In the genomic region with DNA sequence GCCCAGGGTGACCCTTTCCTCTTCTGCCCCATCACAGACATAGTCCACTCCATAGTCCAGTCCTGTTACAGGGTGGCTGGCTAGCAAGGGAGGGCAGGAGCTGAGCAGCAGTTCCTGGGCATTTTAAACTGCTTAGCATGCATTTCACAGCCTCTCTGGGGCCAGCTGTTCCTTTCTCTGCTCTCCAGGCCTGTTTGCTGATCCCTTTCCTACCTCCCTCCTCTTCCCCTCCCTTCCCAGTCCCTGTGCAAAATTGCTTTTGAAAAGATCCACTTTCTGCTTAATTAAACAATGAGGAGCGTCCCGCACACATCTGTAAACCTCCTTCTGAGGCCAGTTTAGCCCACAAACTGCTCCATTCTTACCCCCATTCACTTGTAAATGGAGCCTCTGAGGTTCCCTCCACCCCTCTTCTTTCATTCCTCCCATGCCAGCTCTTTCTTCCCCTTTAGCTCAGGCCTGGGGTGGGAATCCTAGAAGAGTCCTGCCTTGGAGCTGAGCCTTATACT, we compare ENCODE assay signal across 12 mouse cellular contexts. TPM values are rescaled to one million over a fixed set of nuclear protein-coding genes. Genes with fewer than 3 reads are reported as not detected.
DNase-seq lines count a peak whose midpoint lies in the region; ATAC-seq and TF ChIP-seq lines count a peak whose summit lies in the region.
"Had no signal": no experiment of that assay in that cellular context is flagged by ENCODE, and none has a peak within 500 bp of the region (broad histone marks: within the 10 kb centered on the region; RNA-seq: fewer than 3 reads in every experiment).

No protein-coding gene starts in this region.

- H3K36me3 ChIP-seq in forebrain, embryonic 11.5 days (ENCODE audit: control insufficient read depth, insufficient read depth, low read length) = no peaks in the 10 kb centered on the region
- H3K36me3 ChIP-seq in forebrain, embryonic 16.5 days (ENCODE audit: control insufficient read depth, insufficient read depth) = no peaks in the 10 kb centered on the region
- H3K36me3 ChIP-seq in forebrain, embryonic 14.5 days (ENCODE audit: control insufficient read depth, insufficient read depth, low read length) = peaks cover 22% of the 10 kb centered on the region
- peaks cover 14% of the 10 kb centered on the region for H3K36me3 ChIP-seq in midbrain, embryonic 13.5 days
- H3K36me3 ChIP-seq in liver, postnatal 0 days (replicated peaks; ENCODE audit: insufficient read depth, low read length) = peaks cover 15% of the 10 kb centered on the region

- no peak for TF ChIP-seq CTCF in liver, postnatal 0 days (IDR thresholded peaks at IDR 0.05; ENCODE audit: low read depth)

- no peaks in the 10 kb centered on the region for H3K9me3 ChIP-seq in forebrain, embryonic 11.5 days (ENCODE audit: control insufficient read depth, low read length)
- H3K9me3 ChIP-seq in forebrain, embryonic 16.5 days (ENCODE audit: control insufficient read depth, low read length) = no peaks in the 10 kb centered on the region
- H3K9me3 ChIP-seq in forebrain, embryonic 14.5 days (replicated peaks; ENCODE audit: control insufficient read depth, low read length) = no peaks in the 10 kb centered on the region
- no peaks in the 10 kb centered on the region for H3K9me3 ChIP-seq in midbrain, embryonic 13.5 days
- no peaks in the 10 kb centered on the region for H3K9me3 ChIP-seq in liver, postnatal 0 days (ENCODE audit: low read length)
- H3K9me3 ChIP-seq: liver, embryonic 15.5 days had no signal

- H3K27me3 ChIP-seq in forebrain, embryonic 11.5 days (ENCODE audit: control insufficient read depth, insufficient read depth, low read length) = peaks cover 9% of the 10 kb centered on the region
- no peaks in the 10 kb centered on the region for H3K27me3 ChIP-seq in forebrain, embryonic 16.5 days (replicated peaks; ENCODE audit: control insufficient read depth, insufficient read depth, low read length)
- H3K27me3 ChIP-seq in forebrain, embryonic 14.5 days (replicated peaks; ENCODE audit: control insufficient read depth, insufficient read depth, low read length) = no peaks in the 10 kb centered on the region
- no peaks in the 10 kb centered on the region for H3K27me3 ChIP-seq in midbrain, embryonic 13.5 days
- H3K27me3 ChIP-seq in liver, postnatal 0 days (ENCODE audit: insufficient read depth, low read length) = no peaks in the 10 kb centered on the region
- H3K27me3 ChIP-seq: liver, embryonic 15.5 days; Patski had no signal

- DNase-seq in forebrain, embryonic 11.5 days (ENCODE audit: low spot score) = no peak
- DNase-seq in ES-CJ7 (ENCODE audit: low read depth, low spot score) = peak; percentile 97
- DNase-seq in forebrain, embryonic 14.5 days (ENCODE audit: low spot score) = peak; percentile 41
- DNase-seq in liver, postnatal 0 days = no peak
- no peak for DNase-seq in layer of hippocampus, postnatal 14 days (ENCODE audit: low spot score in 2 of 2)
- DNase-seq in cerebellum, postnatal 25 days = no peak
- DNase-seq: cerebellum, postnatal 36 days; heart, adult 11 months had no signal

- 17% methylated on average over 2 of the region's 2 CpGs for WGBS in forebrain, embryonic 11.5 days
- WGBS in forebrain, embryonic 16.5 days = 3% methylated on average over 2 of the region's 2 CpGs
- WGBS in forebrain, embryonic 14.5 days = 9% methylated on average over 2 of the region's 2 CpGs
- 8% methylated on average over 2 of the region's 2 CpGs for WGBS in midbrain, embryonic 13.5 days
- WGBS in liver, postnatal 0 days (ENCODE audit: insufficient replicate concordance) = 94% methylated on average over 2 of the region's 2 CpGs

- no peak overlapping the region; the same call in 1 of the 2 replicates for H3K9ac ChIP-seq in forebrain, embryonic 11.5 days (ENCODE audit: low read length)
- no peak overlapping the region for H3K9ac ChIP-seq in forebrain, embryonic 16.5 days (replicated peaks; ENCODE audit: low read depth, low read length)
- no peak overlapping the region for H3K9ac ChIP-seq in forebrain, embryonic 14.5 days (ENCODE audit: low read length)
- peak overlapping the region; percentile 33 for H3K9ac ChIP-seq in midbrain, embryonic 13.5 days (replicated peaks)
- H3K9ac ChIP-seq in liver, postnatal 0 days (replicated peaks) = no peak overlapping the region
- H3K9ac ChIP-seq: liver, embryonic 15.5 days had no signal

- no peak overlapping the region for H3K4me3 ChIP-seq in forebrain, embryonic 11.5 days (ENCODE audit: low read depth, low read length)
- H3K4me3 ChIP-seq in forebrain, embryonic 16.5 days (replicated peaks; ENCODE audit: low read length) = no peak overlapping the region
- H3K4me3 ChIP-seq in forebrain, embryonic 14.5 days (ENCODE audit: low read depth, low read length) = no peak overlapping the region
- H3K4me3 ChIP-seq in midbrain, embryonic 13.5 days (replicated peaks) = no peak overlapping the region
- no peak overlapping the region for H3K4me3 ChIP-seq in liver, postnatal 0 days (ENCODE audit: low read depth, low read length)
- H3K4me3 ChIP-seq: liver, embryonic 15.5 days had no signal

- H3K4me2 ChIP-seq in forebrain, embryonic 11.5 days (ENCODE audit: low read depth, low read length, severe bottlenecking) = peak overlapping the region; percentile 15; the same call in 1 of the 2 replicates
- H3K4me2 ChIP-seq in forebrain, embryonic 16.5 days (ENCODE audit: low read length) = no peak overlapping the region
- H3K4me2 ChIP-seq in forebrain, embryonic 14.5 days (ENCODE audit: low read length) = no peak overlapping the region
- peak overlapping the region; percentile 19 for H3K4me2 ChIP-seq in midbrain, embryonic 13.5 days (replicated peaks)
- no peak overlapping the region for H3K4me2 ChIP-seq in liver, postnatal 0 days (ENCODE audit: low read depth, low read length)
- H3K4me2 ChIP-seq: liver, embryonic 15.5 days had no signal

- peaks cover 10% of the 10 kb centered on the region; the same call in 1 of the 2 replicates for H3K4me1 ChIP-seq in forebrain, embryonic 11.5 days (replicated peaks; ENCODE audit: control insufficient read depth, insufficient read depth, low read length)
- peaks cover 3% of the 10 kb centered on the region; the same call in 1 of the 2 replicates for H3K4me1 ChIP-seq in forebrain, embryonic 16.5 days (replicated peaks; ENCODE audit: control insufficient read depth, insufficient read depth, low read length)
- peaks cover 3% of the 10 kb centered on the region; the same call in 1 of the 2 replicates for H3K4me1 ChIP-seq in forebrain, embryonic 14.5 days (ENCODE audit: control insufficient read depth, insufficient read depth, low read length)
- H3K4me1 ChIP-seq in midbrain, embryonic 13.5 days (replicated peaks) = peaks cover 48% of the 10 kb centered on the region
- no peaks in the 10 kb centered on the region for H3K4me1 ChIP-seq in liver, postnatal 0 days (ENCODE audit: insufficient read depth)
- H3K4me1 ChIP-seq: liver, embryonic 15.5 days had no signal

- H3K27ac ChIP-seq in forebrain, embryonic 11.5 days (ENCODE audit: low read depth, low read length) = no peak overlapping the region
- no peak overlapping the region for H3K27ac ChIP-seq in forebrain, embryonic 16.5 days (ENCODE audit: low read length)
- H3K27ac ChIP-seq in forebrain, embryonic 14.5 days (ENCODE audit: low read depth, low read length) = no peak overlapping the region
- H3K27ac ChIP-seq in midbrain, embryonic 13.5 days = peak overlapping the region; percentile 89
- H3K27ac ChIP-seq in liver, postnatal 0 days (ENCODE audit: low read depth) = no peak overlapping the region
- H3K27ac ChIP-seq: liver, embryonic 15.5 days had no signal

- TF ChIP-seq EP300 in liver, postnatal 0 days (IDR thresholded peaks at IDR 0.05; ENCODE audit: low read depth) = no peak

- ATAC-seq in forebrain, embryonic 11.5 days (replicated peaks; ENCODE audit: low FRiP score) = peak; percentile 58
- no peak for ATAC-seq in forebrain, embryonic 16.5 days
- ATAC-seq in forebrain, embryonic 14.5 days = 0 out of 2 replicates have a peak, but pooled peaks have one; percentile 29
- peak; percentile 51 for ATAC-seq in midbrain, embryonic 13.5 days
- ATAC-seq in liver, postnatal 0 days = no peak
- ATAC-seq: Patski had no signal

RNA-seq across cellular contexts. Expression of a gene that starts 15.6 kb away (rescaled TPM):
- polyA plus RNA-seq in forebrain, embryonic 11.5 days (2014; fragmentation: Nextera tagmentation; extraction: Ambion mirVana) = 18.1 and 19.2 TPM in 2 replicates
- 18.9 and 20.2 TPM in 2 replicates for polyA plus RNA-seq in forebrain, embryonic 16.5 days (2015; fragmentation: Nextera tagmentation; extraction: Ambion mirVana)
- polyA plus RNA-seq in forebrain, embryonic 14.5 days (2014; fragmentation: Nextera tagmentation; extraction: Ambion mirVana) = 20.7 and 21.0 TPM in 2 replicates
- polyA plus RNA-seq in midbrain, embryonic 13.5 days (2015; fragmentation: Nextera tagmentation; extraction: Ambion mirVana) = 21.4 and 23.1 TPM in 2 replicates
- polyA plus RNA-seq in liver, postnatal 0 days (2015; fragmentation: Nextera tagmentation; extraction: Ambion mirVana) = 6.6 and 8.7 TPM in 2 replicates
- 10 to 100 TPM; 52.4 to 63.0 TPM for total RNA-seq in layer of hippocampus, postnatal 14 days (2021)

RNA-seq across cellular contexts. Expression of a gene that starts 33.0 kb away (rescaled TPM):
- 11.9 and 13.9 TPM in 2 replicates for polyA plus RNA-seq in forebrain, embryonic 11.5 days (2014; fragmentation: Nextera tagmentation; extraction: Ambion mirVana)
- 28.3 and 33.7 TPM in 2 replicates for polyA plus RNA-seq in forebrain, embryonic 16.5 days (2015; fragmentation: Nextera tagmentation; extraction: Ambion mirVana)
- 22.6 and 26.1 TPM in 2 replicates for polyA plus RNA-seq in forebrain, embryonic 14.5 days (2014; fragmentation: Nextera tagmentation; extraction: Ambion mirVana)
- 29.5 and 32.5 TPM in 2 replicates for polyA plus RNA-seq in midbrain, embryonic 13.5 days (2015; fragmentation: Nextera tagmentation; extraction: Ambion mirVana)
- 4.6 and 5.1 TPM in 2 replicates for polyA plus RNA-seq in liver, postnatal 0 days (2015; fragmentation: Nextera tagmentation; extraction: Ambion mirVana)
- 10 to 100 TPM; 88.9 to 89.8 TPM for total RNA-seq in layer of hippocampus, postnatal 14 days (2021)

RNA-seq across cellular contexts. Expression of a gene that starts 33.5 kb away (rescaled TPM):
- 13.3 and 14.1 TPM in 2 replicates for polyA plus RNA-seq in forebrain, embryonic 11.5 days (2014; fragmentation: Nextera tagmentation; extraction: Ambion mirVana)
- 7.3 and 8.4 TPM in 2 replicates for polyA plus RNA-seq in forebrain, embryonic 16.5 days (2015; fragmentation: Nextera tagmentation; extraction: Ambion mirVana)
- 3.1 and 3.9 TPM in 2 replicates for polyA plus RNA-seq in forebrain, embryonic 14.5 days (2014; fragmentation: Nextera tagmentation; extraction: Ambion mirVana)
- 14.6 and 20.7 TPM in 2 replicates for polyA plus RNA-seq in midbrain, embryonic 13.5 days (2015; fragmentation: Nextera tagmentation; extraction: Ambion mirVana)
- 9.0 and 10.0 TPM in 2 replicates for polyA plus RNA-seq in liver, postnatal 0 days (2015; fragmentation: Nextera tagmentation; extraction: Ambion mirVana)
- total RNA-seq in layer of hippocampus, postnatal 14 days (2021) = 10 to 100 TPM in 1 of 2 experiments, 1 to 10 TPM in 1; 8.0 to 12.2 TPM

RNA-seq across cellular contexts. Expression of a gene that starts 47.1 kb away (rescaled TPM):
- polyA plus RNA-seq in forebrain, embryonic 11.5 days (2014; fragmentation: Nextera tagmentation; extraction: Ambion mirVana) = 34.0 and 35.0 TPM in 2 replicates
- polyA plus RNA-seq in forebrain, embryonic 16.5 days (2015; fragmentation: Nextera tagmentation; extraction: Ambion mirVana) = 36.6 and 42.4 TPM in 2 replicates
- polyA plus RNA-seq in forebrain, embryonic 14.5 days (2014; fragmentation: Nextera tagmentation; extraction: Ambion mirVana) = 26.8 and 31.1 TPM in 2 replicates
- 44.7 and 45.5 TPM in 2 replicates for polyA plus RNA-seq in midbrain, embryonic 13.5 days (2015; fragmentation: Nextera tagmentation; extraction: Ambion mirVana)
- 7.1 and 7.9 TPM in 2 replicates for polyA plus RNA-seq in liver, postnatal 0 days (2015; fragmentation: Nextera tagmentation; extraction: Ambion mirVana)
- total RNA-seq in layer of hippocampus, postnatal 14 days (2021) = 10 to 100 TPM; 49.0 to 56.9 TPM

RNA-seq across cellular contexts. Expression of a gene that starts 48.2 kb away (rescaled TPM):
- polyA plus RNA-seq in forebrain, embryonic 11.5 days (2014; fragmentation: Nextera tagmentation; extraction: Ambion mirVana) = 38.2 and 40.5 TPM in 2 replicates
- polyA plus RNA-seq in forebrain, embryonic 16.5 days (2015; fragmentation: Nextera tagmentation; extraction: Ambion mirVana) = 29.8 and 35.9 TPM in 2 replicates
- 36.0 and 37.5 TPM in 2 replicates for polyA plus RNA-seq in forebrain, embryonic 14.5 days (2014; fragmentation: Nextera tagmentation; extraction: Ambion mirVana)
- 30.0 and 33.5 TPM in 2 replicates for polyA plus RNA-seq in midbrain, embryonic 13.5 days (2015; fragmentation: Nextera tagmentation; extraction: Ambion mirVana)
- 6.1 and 7.2 TPM in 2 replicates for polyA plus RNA-seq in liver, postnatal 0 days (2015; fragmentation: Nextera tagmentation; extraction: Ambion mirVana)
- 10 to 100 TPM; 27.2 to 30.7 TPM for total RNA-seq in layer of hippocampus, postnatal 14 days (2021)

Comparison
In these comparisons a context has a peak if more than half of its experiments do, and no peak if none do; other contexts are left out.
1. ATAC-seq: peak in forebrain, embryonic 11.5 days (single experiment), forebrain, embryonic 14.5 days (single experiment) and midbrain, embryonic 13.5 days (single experiment); none in forebrain, embryonic 16.5 days (single experiment) and liver, postnatal 0 days (single experiment).
2. DNase-seq: peak in ES-CJ7 (single experiment) and forebrain, embryonic 14.5 days (single experiment); none in forebrain, embryonic 11.5 days (single experiment), liver, postnatal 0 days (single experiment), layer of hippocampus, postnatal 14 days (0 of 2) and cerebellum, postnatal 25 days (0 of 2).
3. H3K4me2 ChIP-seq: peak in forebrain, embryonic 11.5 days (single experiment) and midbrain, embryonic 13.5 days (single experiment); none in forebrain, embryonic 16.5 days (single experiment), forebrain, embryonic 14.5 days (single experiment) and liver, postnatal 0 days (single experiment).